Mouse (Mus musculus): ENCODE results near the gene Atg13.

The Atg13 gene

GRCm38 (mm10) chr2:91649152-91649551, 61.2 kb downstream of the Atg13 start:
- DNase-seq (ENCODE audit: low read depth) = no peak

- DNase-seq (ENCODE audit: low read depth) = peak; percentile 77
Observed at GRCm38 (mm10) chr2:91646733-91647132, 63.6 kb downstream of the Atg13 start.

- DNase-seq (ENCODE audit: low read depth) = peak; percentile 64
Observed at GRCm38 (mm10) chr2:91645811-91646210, 64.6 kb downstream of the Atg13 start.

GRCm38 (mm10) chr2:91645354-91645753, 65.0 kb downstream of the Atg13 start:
- DNase-seq (ENCODE audit: low read depth) = no peak

- DNase-seq (ENCODE audit: low read depth) = no peak
Observed at GRCm38 (mm10) chr2:91644021-91644420, 66.4 kb downstream of the Atg13 start.

GRCm38 (mm10) chr2:91642825-91643415, 67.5 kb downstream of the Atg13 start:
- no peak for DNase-seq (ENCODE audit: low read depth)

- no peak for DNase-seq (ENCODE audit: low read depth)
Observed at GRCm38 (mm10) chr2:91638931-91639330, 71.4 kb downstream of the Atg13 start.

GRCm38 (mm10) chr2:91636727-91637338, 73.5 kb downstream of the Atg13 start:
- DNase-seq (ENCODE audit: low read depth) = no peak

- DNase-seq (ENCODE audit: low read depth) = no peak
Observed at GRCm38 (mm10) chr2:91636229-91636628, 74.1 kb downstream of the Atg13 start, which contains the start of gene F2. Gene F2, minus strand, starts transcription at chr2:91636414.

GRCm38 (mm10) chr2:91635486-91635885, 74.9 kb downstream of the Atg13 start:
- DNase-seq (ENCODE audit: low read depth) = no peak

- no peak for DNase-seq (ENCODE audit: low read depth)
Observed at GRCm38 (mm10) chr2:91634841-91635240, 75.5 kb downstream of the Atg13 start.

- no peak for DNase-seq (ENCODE audit: low read depth)
Observed at GRCm38 (mm10) chr2:91633334-91633977, 76.9 kb downstream of the Atg13 start.

GRCm38 (mm10) chr2:91632316-91632715, 78.1 kb downstream of the Atg13 start:
- no peak for DNase-seq (ENCODE audit: low read depth)

GRCm38 (mm10) chr2:91631826-91632225, 78.5 kb downstream of the Atg13 start:
- DNase-seq (ENCODE audit: low read depth) = no peak

- no peak for DNase-seq (ENCODE audit: low read depth)
Observed at GRCm38 (mm10) chr2:91630384-91630783, 80.0 kb downstream of the Atg13 start.

GRCm38 (mm10) chr2:91629682-91630081, 80.7 kb downstream of the Atg13 start:
- DNase-seq (ENCODE audit: low read depth) = no peak

- no peak for DNase-seq (ENCODE audit: low read depth)
Observed at GRCm38 (mm10) chr2:91628171-91628570, 82.2 kb downstream of the Atg13 start.

- DNase-seq (ENCODE audit: low read depth) = no peak
Observed at GRCm38 (mm10) chr2:91627486-91627885, 82.9 kb downstream of the Atg13 start.

All from 416B (cell line).